Mouse (Mus musculus): ENCODE data around the gene Dmwd. TPM values are rescaled to one million over a fixed set of nuclear protein-coding genes. Genes with fewer than 3 reads are reported as not detected.

The Dmwd gene
- total and polyA plus RNA-seq, 3 experiments, result 18.3 to 70.3 (median 51.5) TPM

GRCm38 (mm10) chr7:19097217-19097616, 21.2 kb downstream of the Dmwd start:
- H3K27me3 ChIP-seq (ENCODE audit: control insufficient read depth in 1 of 2, insufficient read depth in 2 of 2, low read length in 2 of 2), result no peaks in the 10 kb centered on the region
- TF ChIP-seq USF2 (IDR thresholded peaks at IDR 0.05; ENCODE audit: borderline replicate concordance in 1 of 2, insufficient read depth in 1 of 2, low read depth in 1 of 2, low read length in 2 of 2), result no peak
- TF ChIP-seq ZMIZ1 (IDR thresholded peaks at IDR 0.05; ENCODE audit: low read depth, low read length), result no peak
- no peak for TF ChIP-seq KAT2A (conservative IDR thresholded peaks at IDR 0.05; ENCODE audit: low read depth, low read length)
- no peak for TF ChIP-seq MAX (IDR thresholded peaks at IDR 0.05; ENCODE audit: low read length)
- no peak for TF ChIP-seq TBP (IDR thresholded peaks at IDR 0.05; ENCODE audit: low read depth, low read length)
- TF ChIP-seq GATA1 (IDR thresholded peaks at IDR 0.05; ENCODE audit: low read depth, low read length), result no peak
- no peak for TF ChIP-seq GABPA (IDR thresholded peaks at IDR 0.05; ENCODE audit: low read depth, low read length)
- TF ChIP-seq RCOR1 (IDR thresholded peaks at IDR 0.05; ENCODE audit: low read depth, low read length), result no peak
- no peak for TF ChIP-seq NRF1 (IDR thresholded peaks at IDR 0.05; ENCODE audit: insufficient read depth, low read depth, low read length, poor library complexity, severe bottlenecking)
- TF ChIP-seq BHLHE40 (IDR thresholded peaks at IDR 0.05; ENCODE audit: borderline replicate concordance, low read depth, low read length), result no peak
- TF ChIP-seq POLR2AphosphoS5 (IDR thresholded peaks at IDR 0.05; ENCODE audit: borderline replicate concordance, low read depth, low read length), result no peak
- no peak for TF ChIP-seq ZC3H11A (IDR thresholded peaks at IDR 0.05; ENCODE audit: low read depth, low read length)
- no peak for TF ChIP-seq SMC3 (IDR thresholded peaks at IDR 0.05; ENCODE audit: low read depth, low read length)
- TF ChIP-seq MEF2A (IDR thresholded peaks at IDR 0.05; ENCODE audit: extremely low read depth, insufficient replicate concordance, low read depth, low read length, poor library complexity, severe bottlenecking), result no peak
- no peak for TF ChIP-seq TAL1 (IDR thresholded peaks at IDR 0.05; ENCODE audit: low read length)
- no peak overlapping the region for H3K27ac ChIP-seq (ENCODE audit: control insufficient read depth, low read depth, low read length)
- peaks cover 8% of the 10 kb centered on the region; the same call in 1 of the 2 replicates for H3K79me2 ChIP-seq (ENCODE audit: control insufficient read depth, insufficient read depth, low read length, poor library complexity)
- no peak for DNase-seq (ENCODE audit: low read depth, low spot score)
- H3K4me1 ChIP-seq (ENCODE audit: control insufficient read depth in 1 of 2, insufficient read depth in 2 of 2, low read length in 2 of 2), result peaks cover 0 to 9% of the 10 kb centered on the region in 2 experiments; a peak in 3 of 4 replicates
- H3K36me3 ChIP-seq (ENCODE audit: control insufficient read depth in 1 of 2, insufficient read depth in 2 of 2, low read length in 2 of 2), result no peaks in the 10 kb centered on the region
- H3K9me3 ChIP-seq (replicated peaks; ENCODE audit: insufficient read depth, low read length), result no peaks in the 10 kb centered on the region
- H3K9ac ChIP-seq (ENCODE audit: control insufficient read depth, low read depth, low read length, poor library complexity, severe bottlenecking), result no peak overlapping the region
- no peak overlapping the region for H3K4me3 ChIP-seq (ENCODE audit: control insufficient read depth in 1 of 2, insufficient read depth in 1 of 2, low read depth in 2 of 2, low read length in 2 of 2)

GRCm38 (mm10) chr7:19097863-19098262, 21.8 kb downstream of the Dmwd start:
- Histone ChIP-seq H3K36me3 (ENCODE audit: control insufficient read depth in 1 of 2, insufficient read depth in 2 of 2, low read length in 2 of 2) (no peaks in the 10 kb centered on the region), H3K9ac (ENCODE audit: control insufficient read depth, low read depth, low read length, poor library complexity, severe bottlenecking) (no peak overlapping the region), H3K4me1 (ENCODE audit: control insufficient read depth in 1 of 2, insufficient read depth in 2 of 2, low read length in 2 of 2) (peaks cover 0 to 9% of the 10 kb centered on the region in 2 experiments; a peak in 3 of 4 replicates), H3K4me3 (ENCODE audit: control insufficient read depth in 1 of 2, insufficient read depth in 1 of 2, low read depth in 2 of 2, low read length in 2 of 2) (no peak overlapping the region), H3K79me2 (ENCODE audit: control insufficient read depth, insufficient read depth, low read length, poor library complexity) (peaks cover 8% of the 10 kb centered on the region; the same call in 1 of the 2 replicates), H3K27me3 (ENCODE audit: control insufficient read depth in 1 of 2, insufficient read depth in 2 of 2, low read length in 2 of 2) (no peaks in the 10 kb centered on the region), H3K9me3 (replicated peaks; ENCODE audit: insufficient read depth, low read length) (no peaks in the 10 kb centered on the region), H3K27ac (ENCODE audit: control insufficient read depth, low read depth, low read length) (no peak overlapping the region)
- TF ChIP-seq NRF1 (IDR thresholded peaks at IDR 0.05; ENCODE audit: insufficient read depth, low read depth, low read length, poor library complexity, severe bottlenecking) (no peak), ETS1 (IDR thresholded peaks at IDR 0.05; ENCODE audit: low read depth, low read length) (no peak), ELF1 (IDR thresholded peaks at IDR 0.05; ENCODE audit: low read depth, low read length) (no peak), ZMIZ1 (IDR thresholded peaks at IDR 0.05; ENCODE audit: low read depth, low read length) (no peak), MAX (IDR thresholded peaks at IDR 0.05; ENCODE audit: low read length) (no peak), HCFC1 (IDR thresholded peaks at IDR 0.05; ENCODE audit: low read depth, low read length) (no peak)
- DNase-seq (ENCODE audit: low read depth, low spot score), result no peak

Data from MEL (cell line).